Comparison of ENCODE assay signal across 8 mouse cellular contexts in the genomic region with DNA sequence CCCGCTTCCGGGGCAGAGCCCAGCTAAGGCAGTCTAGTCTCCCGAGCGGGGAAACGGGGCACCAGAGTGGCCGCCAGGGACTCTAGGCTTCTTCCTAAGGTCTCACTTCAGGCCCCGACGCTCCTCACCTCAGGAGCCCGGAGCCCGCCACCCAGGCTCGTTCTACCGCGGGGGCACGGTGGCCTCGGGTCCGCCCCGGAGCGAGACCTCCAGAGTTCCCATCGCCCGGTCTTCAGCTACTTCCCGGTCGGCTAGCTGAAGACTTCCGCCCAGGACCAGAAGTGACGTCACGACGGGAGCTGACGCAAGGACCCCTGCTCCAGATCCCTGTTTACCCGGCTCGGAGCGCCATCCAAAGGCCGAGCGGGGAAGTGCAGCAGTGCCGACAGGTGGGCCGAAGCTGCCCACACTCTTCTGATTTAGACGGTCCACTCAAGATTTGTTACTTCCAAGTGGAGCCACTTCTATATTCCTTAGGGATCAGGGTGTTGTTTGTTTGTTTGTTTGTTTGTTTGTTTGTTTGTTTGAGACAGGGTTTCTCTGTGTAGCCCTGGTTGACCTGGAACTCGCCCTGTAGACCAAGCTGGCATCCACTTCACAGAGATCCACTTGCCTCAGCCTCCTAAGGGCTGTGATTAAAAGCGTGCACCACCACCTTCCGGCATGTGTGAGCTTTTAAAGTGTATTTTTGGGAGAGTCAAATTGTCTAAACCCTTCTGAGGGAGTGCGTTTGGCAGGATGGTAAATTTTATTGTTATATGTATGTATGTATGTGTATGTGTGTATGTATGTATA. TPM values are rescaled to one million over a fixed set of nuclear protein-coding genes. Genes with fewer than 3 reads are reported as not detected.
DNase-seq lines count a peak whose midpoint lies in the region; ATAC-seq and TF ChIP-seq lines count a peak whose summit lies in the region.

Gene Becn1 (minus strand): TSS at position 283 of the 795 bp plus-strand sequence.

- peaks cover 10% of the 10 kb centered on the region for H3K4me1 ChIP-seq in hindbrain, postnatal 0 days (ENCODE audit: insufficient read depth, low read length)

- no peaks in the 10 kb centered on the region for H3K9me3 ChIP-seq in hindbrain, postnatal 0 days (ENCODE audit: low read length)

- H3K4me2 ChIP-seq in hindbrain, postnatal 0 days (ENCODE audit: low read depth, low read length) = peak within 1 kb of the TSS; percentile 99

- H3K36me3 ChIP-seq in hindbrain, postnatal 0 days (ENCODE audit: insufficient read depth, low read length) = peaks cover 10% of the 10 kb centered on the region; the same call in 1 of the 2 replicates

- H3K9ac ChIP-seq in hindbrain, postnatal 0 days (replicated peaks; ENCODE audit: low read length) = peak within 1 kb of the TSS; percentile 86

- peak within 1 kb of the TSS; percentile 94 for H3K27ac ChIP-seq in gastrocnemius, adult 2 months
- H3K27ac ChIP-seq in hindbrain, postnatal 0 days = peak within 1 kb of the TSS; percentile 78
- peak within 1 kb of the TSS; percentile 85 for H3K27ac ChIP-seq in left cerebral cortex, adult 2 months

- peak within 1 kb of the TSS; percentile 91 for H3K4me3 ChIP-seq in gastrocnemius, adult 2 months
- H3K4me3 ChIP-seq in hindbrain, postnatal 0 days (ENCODE audit: low read length) = peak within 1 kb of the TSS; percentile 93
- H3K4me3 ChIP-seq in left cerebral cortex, adult 2 months = peak within 1 kb of the TSS; percentile 90

- WGBS in hindbrain, postnatal 0 days = 6% methylated on average over 39 of the region's 39 CpGs

- DNase-seq in WW6 (ENCODE audit: low read depth, low spot score) = peak; percentile 95
- peak; percentile 97 to 99 for DNase-seq in cerebellum, postnatal 4 days (ENCODE audit: low spot score in 2 of 2)
- peak; percentile 98 for DNase-seq in gastrocnemius, adult 2 months
- peak; percentile 98 for DNase-seq in hindbrain, postnatal 0 days (ENCODE audit: low spot score)
- peak; percentile 94 to 98 for DNase-seq in left cerebral cortex, adult 2 months (ENCODE audit: extremely low spot score in 1 of 2, low spot score in 2 of 2)
- peak; percentile 97 to 98 for DNase-seq in right cerebral cortex, adult 2 months (ENCODE audit: low spot score in 2 of 2)
- peak; percentile 99 for DNase-seq in urinary bladder, postnatal 14 days (ENCODE audit: low spot score)

- no peaks in the 10 kb centered on the region for H3K27me3 ChIP-seq in hindbrain, postnatal 0 days (ENCODE audit: insufficient read depth, low read length)

- ATAC-seq in hindbrain, postnatal 0 days = peak; percentile 98
- peak; percentile 98 for ATAC-seq in megakaryocyte, adult 5-6 weeks (ENCODE audit: poor library complexity, severe bottlenecking)

- intact Hi-C loops in gastrocnemius, adult 2 months (cut with DNase I) = loop anchor here (1.0 to 5.0 kb wide), 2 partner anchors 50 to 91 kb away; partner anchors contain the start of gene Vps25
- intact Hi-C loops in left cerebral cortex, adult 2 months (cut with DNase I) = loop anchor here (1.0 kb wide), 2 partner anchors 49 to 91 kb away; partner anchors contain the start of gene Vps25

- TF ChIP-seq CTCF in gastrocnemius, adult 2 months (IDR thresholded peaks at IDR 0.05) = peak; percentile 97
- TF ChIP-seq CTCF in hindbrain, postnatal 0 days (IDR thresholded peaks at IDR 0.05; ENCODE audit: low read depth) = peak; percentile 98
- peak; percentile 98 for TF ChIP-seq CTCF in left cerebral cortex, adult 2 months (IDR thresholded peaks at IDR 0.05)

RNA-seq across cellular contexts. Expression of gene Becn1, which starts in this region (rescaled TPM):
- 10 to 100 TPM; 79.6 to 85.8 TPM for total RNA-seq in gastrocnemius, adult 2 months (2021)
- total RNA-seq in hindbrain, postnatal 0 days (2014; rRNA removed) = 71.1 and 95.3 TPM in 2 replicates
- 140 and 145 TPM in 2 replicates for polyA plus RNA-seq in hindbrain, postnatal 0 days (2015; fragmentation: Nextera tagmentation; extraction: Ambion mirVana)
- total RNA-seq in left cerebral cortex, adult 2 months (2021) = 100 to 1,000 TPM; 210 to 218 TPM
- total RNA-seq in megakaryocyte, adult 5-6 weeks (2015) = 62.2 and 68.0 TPM in 2 replicates
- 129 and 168 TPM in 2 replicates for total RNA-seq in megakaryocyte, adult 5-6 weeks (2017)

Comparison
In these comparisons a context has a peak if more than half of its experiments do, and no peak if none do; other contexts are left out.
1. Peak in every context shown above with its lines: DNase-seq, ATAC-seq, H3K4me3 ChIP-seq and H3K27ac ChIP-seq.